Mouse (Mus musculus): Measurements from ENCODE around the gene Pramel5. TPM values are rescaled to one million over a fixed set of nuclear protein-coding genes. Genes with fewer than 3 reads are reported as not detected.
"Not testable (repeated sequence)": the region's sequence is repeated elsewhere in the genome, so short reads cannot be mapped to it uniquely, and the experiment has no call there.

Gene Pramel5
- polyA plus RNA-seq (2012; rRNA removed) = not detected in 2 replicates

- not testable (repeated sequence) for H3K27ac ChIP-seq (ENCODE audit: insufficient read depth, low read length); H3K4me1 ChIP-seq (ENCODE audit: control insufficient read depth, insufficient read depth, low read length); H3K4me3 ChIP-seq (ENCODE audit: insufficient read depth, low read length)
Observed at GRCm38 (mm10) chr4:144280388-144280787, at the start of gene Pramel5. Pramel5 (minus strand) TSS chr4:144280488.

- H3K4me1 ChIP-seq (ENCODE audit: control insufficient read depth, insufficient read depth, low read length); H3K27ac ChIP-seq (ENCODE audit: insufficient read depth, low read length); H3K4me3 ChIP-seq (ENCODE audit: insufficient read depth, low read length): not testable (repeated sequence)
Observed at GRCm38 (mm10) chr4:144329949-144330348, 49.7 kb upstream of the Pramel5 start, which contains the start of gene Gm13128. Gm13128 (plus strand) TSS chr4:144330249.

- H3K4me3 ChIP-seq (ENCODE audit: insufficient read depth, low read length); H3K4me1 ChIP-seq (ENCODE audit: control insufficient read depth, insufficient read depth, low read length); H3K27ac ChIP-seq (ENCODE audit: insufficient read depth, low read length): not testable (repeated sequence)
Observed at GRCm38 (mm10) chr4:144312666-144313460, 32.6 kb upstream of the Pramel5 start.

- not testable (repeated sequence) for H3K4me1 ChIP-seq (ENCODE audit: control insufficient read depth, insufficient read depth, low read length); H3K4me3 ChIP-seq (ENCODE audit: insufficient read depth, low read length); H3K27ac ChIP-seq (ENCODE audit: insufficient read depth, low read length)
Observed at GRCm38 (mm10) chr4:144299414-144299813, 19.1 kb upstream of the Pramel5 start.

GRCm38 (mm10) chr4:144254768-144255167, 25.5 kb downstream of the Pramel5 start:
- H3K27ac ChIP-seq (ENCODE audit: insufficient read depth, low read length); H3K4me1 ChIP-seq (ENCODE audit: control insufficient read depth, insufficient read depth, low read length); H3K4me3 ChIP-seq (ENCODE audit: insufficient read depth, low read length): not testable (repeated sequence)

Other genes with a start within 250 kb of the Pramel5 start
- gene Pramel4, start 221.4 kb downstream of the Pramel5 start, polyA plus RNA-seq (2012; rRNA removed) = not detected in 2 replicates
- gene Gm13102, start 174.0 kb downstream of the Pramel5 start, polyA plus RNA-seq (2012; rRNA removed) = not detected in 2 replicates
- not detected in 2 replicates for gene Oog3, start 117.8 kb downstream of the Pramel5 start, polyA plus RNA-seq (2012; rRNA removed)
- gene Oog2, start 89.8 kb downstream of the Pramel5 start, polyA plus RNA-seq (2012; rRNA removed) = not detected in 2 replicates
- not detected in 2 replicates for gene C87977, start 67.2 kb downstream of the Pramel5 start, polyA plus RNA-seq (2012; rRNA removed)
- gene Gm13128, start 49.8 kb upstream of the Pramel5 start, polyA plus RNA-seq (2012; rRNA removed) = not detected in 2 replicates
- not detected in 2 replicates for gene Gm13119, start 77.5 kb upstream of the Pramel5 start, polyA plus RNA-seq (2012; rRNA removed)
- not detected in 2 replicates for gene Pramef20, start 97.4 kb upstream of the Pramel5 start, polyA plus RNA-seq (2012; rRNA removed)
- gene Pramef12, start 128.0 kb upstream of the Pramel5 start, polyA plus RNA-seq (2012; rRNA removed) = not detected in 2 replicates
- not detected in 2 replicates for gene 1700012P22Rik, start 158.3 kb upstream of the Pramel5 start, polyA plus RNA-seq (2012; rRNA removed)
- gene Gm9944, start 172.8 kb upstream of the Pramel5 start, polyA plus RNA-seq (2012; rRNA removed) = not detected in 2 replicates
- not detected in 2 replicates for gene Aadacl3, start 183.3 kb upstream of the Pramel5 start, polyA plus RNA-seq (2012; rRNA removed)
- not detected in 2 replicates for gene 9430007A20Rik, start 239.3 kb upstream of the Pramel5 start, polyA plus RNA-seq (2012; rRNA removed)

All from cortical plate, adult 2 months (tissue).